Mouse (Mus musculus) thymus, postnatal 14 days (tissue): ENCODE measurements at regions not wholly inside any gene's neighbourhood (a gene's known extent, or its start where the extent isn't known, plus 50 kb on each side); places are given as distances from the start of the nearest gene placed in this dataset.
"Not testable (repeated sequence)": the region's sequence is repeated elsewhere in the genome, so short reads cannot be mapped to it uniquely, and the experiment has no call there.

Experiments
- DNase-seq: peaks from one replicate; pipeline ENCODE4 v3.0.0; 2021

- DNase-seq: not testable (repeated sequence)
Measured at GRCm38 (mm10) chr16:3334355-3334754, 256.5 kb upstream of the Olfr161 start.

GRCm38 (mm10) chr16:3343372-3343771 is 247.5 kb upstream of the Olfr161 start:
- not testable (repeated sequence) for DNase-seq

- not testable (repeated sequence) for DNase-seq
Measured at GRCm38 (mm10) chr16:3344725-3345380, 246.0 kb upstream of the Olfr161 start.

- peak; percentile 3 for DNase-seq
Measured at GRCm38 (mm10) chr16:3349382-3349781, 241.5 kb upstream of the Olfr161 start.

- not testable (repeated sequence) for DNase-seq
Measured at GRCm38 (mm10) chr16:3349850-3350547, 240.8 kb upstream of the Olfr161 start.

- DNase-seq: not testable (repeated sequence)
Measured at GRCm38 (mm10) chr16:3350668-3351507, 240.0 kb upstream of the Olfr161 start.

GRCm38 (mm10) chr16:3351508-3352046 is 239.3 kb upstream of the Olfr161 start:
- DNase-seq: peak; percentile 7
